Mouse (Mus musculus): ENCODE results near the gene Vti1a. TPM values are rescaled to one million over a fixed set of nuclear protein-coding genes. Genes with fewer than 3 reads are reported as not detected.
A peak's percentile ranks its signal among the peaks of the same experiment; 100 is the strongest.

The Vti1a gene
- total RNA-seq, 2 experiments from 2014 or later, result 63.5 to 68.1 TPM

- peak; percentile 51 to 66 for DNase-seq (ENCODE audit: low spot score in 2 of 2)
Observed at GRCm38 (mm10) chr19:55509618-55510017, 193.5 kb downstream of the Vti1a start.

DNA sequence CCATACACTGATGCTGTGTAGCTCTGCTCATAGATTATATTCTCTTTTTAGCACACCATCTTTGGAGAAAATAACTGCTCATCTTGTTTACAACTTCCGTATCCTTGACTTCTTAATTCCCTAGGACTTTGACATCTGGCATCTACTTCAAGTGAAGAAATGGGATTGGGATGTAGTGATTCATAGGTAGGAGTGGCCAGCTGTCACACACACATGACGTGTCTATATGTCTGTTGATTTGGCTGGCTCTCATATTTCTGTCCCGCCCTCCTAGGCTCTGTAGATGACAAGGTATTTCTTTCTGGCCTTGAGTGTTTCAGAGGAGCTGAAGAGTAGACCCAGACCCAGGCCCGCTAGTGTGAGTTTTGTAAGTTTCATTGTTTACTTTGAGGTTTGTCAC lies 197.8 kb downstream of the Vti1a start:
- no peak for DNase-seq (ENCODE audit: low spot score in 2 of 2)

DNA sequence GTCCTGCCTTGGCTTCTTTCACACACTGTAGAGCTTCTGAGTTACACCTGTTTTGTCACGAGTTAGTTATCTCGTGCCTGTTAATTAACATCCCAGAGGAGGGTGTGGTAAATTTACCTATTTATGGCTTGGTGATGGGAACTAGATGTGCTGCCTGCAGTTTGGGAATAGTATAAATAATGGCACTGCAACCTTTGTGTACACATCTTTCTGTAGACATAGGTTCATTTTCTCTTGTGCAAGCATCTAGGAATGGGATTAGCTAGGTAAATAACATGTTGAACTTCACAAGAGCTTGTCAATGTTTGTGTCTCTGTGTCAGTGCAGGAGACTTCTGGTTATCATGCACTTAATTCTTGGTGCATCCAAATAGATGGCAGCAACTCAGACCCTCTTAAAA lies 204.1 kb downstream of the Vti1a start:
- no peak for DNase-seq (ENCODE audit: low spot score in 2 of 2)

DNA sequence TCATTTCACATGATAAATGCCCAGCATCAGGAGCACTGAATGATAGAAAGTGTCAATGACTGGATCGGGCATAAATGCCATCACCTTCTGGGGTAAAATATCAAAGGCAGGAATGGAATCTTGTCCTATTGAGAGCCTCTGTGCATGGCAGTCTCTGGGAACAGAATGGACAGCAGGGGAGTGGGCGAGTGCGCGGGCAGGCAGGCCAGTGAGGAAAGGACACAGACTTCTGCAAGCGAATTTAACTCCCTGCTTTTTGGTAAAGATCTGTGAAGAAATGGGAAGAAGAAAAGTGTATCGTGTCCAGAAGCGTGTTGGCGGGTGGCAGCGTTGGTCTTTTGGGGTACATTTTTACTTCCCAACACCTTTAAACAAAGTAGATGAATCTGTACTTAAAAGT lies 207.2 kb downstream of the Vti1a start:
- peak; percentile 76 to 90 for DNase-seq (ENCODE audit: low spot score in 2 of 2)

DNA sequence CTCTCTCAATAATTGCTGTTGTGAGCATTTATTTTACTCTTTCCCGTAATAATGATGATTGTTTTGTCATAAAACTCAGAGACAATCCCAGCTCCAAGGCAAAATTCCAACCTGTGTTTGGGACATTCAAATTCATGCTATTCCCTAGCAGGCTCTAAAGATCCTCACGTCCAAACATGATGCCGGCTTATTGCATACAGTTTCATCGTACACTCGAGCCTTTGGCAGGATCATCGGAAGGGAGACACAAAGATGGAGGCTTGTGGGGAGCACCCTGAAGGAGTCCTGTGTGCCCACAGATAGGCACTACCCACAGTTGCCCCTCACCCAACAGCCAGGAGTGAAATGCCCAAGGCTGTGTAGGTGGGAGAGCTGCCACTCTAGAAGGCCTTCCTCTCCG lies 208.3 kb downstream of the Vti1a start:
- DNase-seq (ENCODE audit: low spot score in 2 of 2), result no peak

DNA sequence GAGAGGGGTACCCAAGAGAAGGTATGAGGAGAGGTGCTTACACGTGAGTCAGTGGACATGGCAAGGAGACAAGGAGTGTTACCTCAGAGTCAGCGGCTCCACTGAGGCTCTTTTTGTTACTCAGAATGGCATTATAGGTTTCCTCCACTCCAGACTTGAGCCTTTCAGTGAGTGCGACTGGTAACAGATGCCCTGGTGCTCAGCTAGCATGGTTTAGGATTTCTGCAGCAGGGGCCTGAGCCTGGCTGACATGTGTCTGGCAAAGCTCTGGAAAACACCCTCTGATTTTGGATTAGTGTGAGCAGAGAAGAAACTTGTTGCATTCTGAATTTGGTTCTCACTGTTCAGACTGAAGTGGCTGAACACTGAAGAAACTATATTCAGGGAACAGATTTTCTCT lies 209.0 kb downstream of the Vti1a start:
- no peak for DNase-seq (ENCODE audit: low spot score in 2 of 2)

- no peak for DNase-seq (ENCODE audit: low spot score in 2 of 2)
Observed at GRCm38 (mm10) chr19:55526717-55527235, 210.7 kb downstream of the Vti1a start.

DNA sequence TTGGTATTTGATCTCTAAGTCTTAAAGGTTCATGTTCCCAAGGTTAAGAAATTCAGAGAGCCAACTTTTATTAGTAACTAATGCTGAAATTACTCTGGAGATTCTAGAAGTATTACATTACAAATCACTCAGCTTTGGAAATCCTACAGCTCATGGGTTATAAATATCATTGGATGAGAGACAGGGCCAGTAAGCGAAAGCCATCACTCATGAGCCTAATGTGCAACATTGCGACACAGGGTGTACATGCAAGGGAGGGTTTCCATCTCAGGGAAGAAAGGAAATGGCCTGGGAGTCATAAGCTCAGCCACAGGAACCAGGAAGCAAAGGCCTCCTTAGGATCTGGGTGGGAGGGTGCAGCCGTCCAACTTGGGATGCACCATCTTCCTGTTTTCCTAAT lies 213.9 kb downstream of the Vti1a start:
- no peak for DNase-seq (ENCODE audit: low spot score in 2 of 2)

DNA sequence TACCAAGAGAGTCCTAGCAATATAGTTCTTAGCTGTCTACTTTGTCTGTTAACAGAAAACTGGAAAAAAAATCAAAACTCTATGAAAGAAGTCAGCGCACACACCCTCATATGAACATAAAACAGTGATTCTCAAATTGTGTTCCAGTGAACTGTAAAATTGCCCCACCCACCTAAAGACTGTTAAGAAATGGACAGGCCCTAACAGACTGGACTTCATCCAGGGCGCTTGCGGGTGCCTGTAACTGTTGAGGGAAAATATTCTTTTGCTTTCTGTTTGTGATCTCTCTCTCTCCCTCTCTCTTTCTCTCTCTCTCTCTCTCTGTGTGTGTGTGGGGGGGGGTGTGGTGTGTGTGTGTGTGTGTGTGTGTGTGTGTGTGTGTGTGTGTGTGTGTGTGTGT lies 216.6 kb downstream of the Vti1a start:
- DNase-seq (ENCODE audit: low spot score in 2 of 2), result no peak

DNA sequence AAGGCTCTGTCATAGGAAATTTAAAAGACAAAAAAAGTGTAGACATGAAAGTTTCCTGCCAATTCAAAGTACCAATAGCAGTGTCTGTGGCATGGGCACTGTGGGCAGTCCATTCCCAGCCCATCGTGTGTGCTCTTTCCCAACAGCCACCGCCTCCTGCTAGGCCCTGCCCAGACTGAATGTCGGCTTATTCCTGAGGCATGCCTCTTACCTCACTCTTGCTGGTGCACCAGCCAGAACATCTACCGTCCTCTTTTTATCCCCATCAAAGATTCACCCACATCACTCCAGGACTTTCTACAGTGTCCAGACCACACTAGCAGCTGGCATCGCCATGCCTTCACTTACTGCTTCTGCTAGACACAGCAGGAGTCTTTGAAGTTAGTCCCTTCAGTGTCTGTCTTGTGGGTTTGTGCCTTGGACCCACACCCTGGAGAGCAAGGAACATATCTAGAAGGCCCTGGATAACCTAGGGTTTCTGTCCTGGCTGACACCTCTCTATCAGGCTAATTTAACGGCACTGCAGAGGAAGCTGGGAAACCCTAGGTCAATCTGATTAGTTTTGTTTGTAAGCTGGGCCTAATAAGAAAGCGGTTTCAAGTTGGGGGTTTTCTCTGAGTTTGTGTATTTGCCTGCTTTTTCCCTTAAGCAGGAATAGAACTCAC lies 220.3 kb downstream of the Vti1a start:
- DNase-seq (ENCODE audit: low spot score in 2 of 2), result no peak

DNA sequence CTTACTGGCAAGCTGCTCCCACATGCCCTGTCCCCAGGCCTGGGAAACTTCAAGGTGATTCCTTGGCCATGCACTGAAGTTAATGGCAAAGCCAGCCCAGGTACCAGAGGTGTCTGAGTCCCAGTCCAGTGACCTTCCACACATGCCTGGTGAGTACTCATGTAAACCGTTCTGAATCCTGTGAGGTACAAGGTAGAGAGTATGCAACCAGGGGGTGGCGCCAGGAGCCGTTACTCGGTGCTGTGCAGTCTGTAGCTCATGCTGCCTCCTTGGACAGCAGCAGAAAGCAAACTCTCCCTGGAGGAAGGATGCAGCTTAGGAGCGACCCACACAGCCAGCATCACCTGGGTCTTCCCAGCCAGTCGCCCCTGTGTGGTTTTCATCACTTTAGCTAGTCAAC lies 221.6 kb downstream of the Vti1a start:
- DNase-seq (ENCODE audit: low spot score in 2 of 2), result no peak

DNA sequence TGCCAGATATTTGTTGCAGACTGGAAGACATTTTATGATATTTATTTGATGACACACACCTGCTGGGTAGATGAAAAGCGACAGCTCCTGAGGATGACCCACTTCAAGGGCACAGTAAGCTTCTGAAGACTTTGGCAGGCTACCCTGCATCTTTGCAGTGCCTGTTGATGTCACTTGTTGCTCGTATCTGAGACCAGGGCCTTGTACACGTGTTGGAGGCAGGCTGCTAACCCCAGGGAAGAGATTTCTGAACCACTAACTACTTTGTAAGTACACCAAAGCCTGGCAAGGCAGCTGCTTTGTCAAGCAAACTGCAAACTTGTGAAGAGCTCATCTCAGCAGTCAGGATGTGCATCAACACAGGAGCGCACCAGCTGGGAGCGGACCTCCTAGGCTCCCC lies 225.5 kb downstream of the Vti1a start:
- no peak for DNase-seq (ENCODE audit: low spot score in 2 of 2)

- DNase-seq (ENCODE audit: low spot score in 2 of 2), result no peak
Observed at GRCm38 (mm10) chr19:55542461-55542860, 226.4 kb downstream of the Vti1a start.

- no peak for DNase-seq (ENCODE audit: low spot score in 2 of 2)
Observed at GRCm38 (mm10) chr19:55543188-55543587, 227.1 kb downstream of the Vti1a start.

DNA sequence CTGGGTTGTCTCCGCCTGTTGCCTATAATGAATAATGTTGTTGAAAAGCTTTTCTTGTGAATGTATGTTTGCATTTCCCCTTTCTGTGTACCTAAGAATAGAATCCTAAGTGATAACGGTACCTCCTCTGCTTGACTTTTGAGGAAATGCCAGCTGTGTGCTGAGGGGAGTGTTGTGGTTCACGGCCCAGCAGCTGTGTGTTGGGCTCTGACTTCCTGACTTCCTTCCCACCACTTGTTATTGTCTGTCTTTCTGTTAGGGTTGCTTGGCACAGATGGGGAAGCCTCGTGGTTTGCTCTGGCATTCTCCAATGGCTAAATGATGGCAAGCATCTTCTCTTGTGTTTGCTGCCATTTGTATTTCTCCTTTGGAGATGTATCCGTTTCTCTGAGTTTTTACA lies 228.4 kb downstream of the Vti1a start:
- no peak for DNase-seq (ENCODE audit: low spot score in 2 of 2)

- DNase-seq (ENCODE audit: low spot score in 2 of 2), result peak; percentile 68 to 79
Observed at GRCm38 (mm10) chr19:55545529-55545928, 229.4 kb downstream of the Vti1a start.

DNA sequence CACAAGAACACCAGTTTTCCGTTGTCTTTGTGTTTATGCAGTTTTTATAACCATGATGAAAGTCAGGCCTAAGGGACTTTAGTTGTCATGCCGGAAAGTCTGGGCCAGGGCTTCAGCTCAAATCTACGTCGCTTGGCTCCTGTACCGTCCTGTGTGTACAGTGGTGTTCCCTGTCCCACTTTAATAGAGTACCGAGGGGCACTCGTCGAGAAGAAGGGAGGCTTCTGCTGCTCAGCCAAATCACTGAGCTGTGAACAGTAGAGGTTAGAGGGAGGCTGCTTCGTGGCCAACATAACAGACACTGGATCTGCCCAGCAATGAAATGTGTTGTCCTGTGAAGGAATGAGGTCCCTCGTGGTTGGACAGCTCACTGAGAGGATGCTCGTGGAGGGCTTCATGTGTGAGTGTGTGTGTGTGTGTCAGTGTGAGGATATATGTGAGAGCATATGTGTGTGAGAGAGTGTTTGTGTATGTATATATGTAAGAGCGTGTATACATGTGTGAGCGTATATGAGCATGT lies 230.0 kb downstream of the Vti1a start:
- no peak for DNase-seq (ENCODE audit: low spot score in 2 of 2)

GRCm38 (mm10) chr19:55548206-55548605 lies 232.1 kb downstream of the Vti1a start:
- no peak for DNase-seq (ENCODE audit: low spot score in 2 of 2)

- no peak for DNase-seq (ENCODE audit: low spot score in 2 of 2)
Observed at GRCm38 (mm10) chr19:55548656-55549055, 232.6 kb downstream of the Vti1a start.

DNA sequence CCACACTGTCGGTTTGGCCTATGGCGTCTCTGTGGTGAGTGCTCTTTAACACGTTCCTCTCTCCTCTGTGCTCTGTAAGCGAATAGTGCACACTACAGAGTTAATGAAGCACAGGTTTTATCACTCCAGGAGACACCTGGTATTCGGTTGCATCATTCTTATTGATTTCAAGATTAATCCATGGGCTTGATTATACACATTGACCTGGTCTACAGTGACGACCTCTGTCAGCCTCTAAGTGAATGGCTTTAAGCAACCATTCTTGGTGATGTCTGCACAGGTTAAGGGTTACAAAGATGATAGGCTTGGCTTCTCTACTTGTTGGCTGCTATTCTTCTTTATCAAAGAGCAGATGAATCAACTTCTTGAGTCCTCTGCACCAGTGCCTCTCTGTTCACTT lies 234.1 kb downstream of the Vti1a start:
- DNase-seq (ENCODE audit: low spot score in 2 of 2), result no peak

GRCm38 (mm10) chr19:55552339-55552738 lies 236.2 kb downstream of the Vti1a start:
- DNase-seq (ENCODE audit: low spot score in 2 of 2), result no peak

DNA sequence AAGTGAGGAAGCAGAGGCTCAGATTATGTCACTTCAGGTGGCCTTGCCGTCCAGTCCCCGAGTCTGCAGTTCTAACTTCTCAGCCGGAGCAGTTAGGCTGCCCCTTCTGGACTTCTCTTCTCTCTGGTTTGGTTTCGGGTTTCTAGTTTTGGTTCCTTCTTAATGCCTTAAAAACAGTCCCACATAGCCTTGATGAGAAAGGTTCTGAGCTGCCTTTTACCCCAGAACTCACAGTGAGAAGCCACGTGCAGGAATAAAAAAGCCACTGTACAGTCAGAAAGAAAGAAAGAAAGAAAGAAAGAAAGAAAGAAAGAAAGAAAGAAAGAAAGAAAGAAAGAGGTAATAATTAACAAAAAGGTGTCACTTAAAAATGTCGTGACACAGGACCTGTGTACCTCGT lies 236.8 kb downstream of the Vti1a start:
- DNase-seq (ENCODE audit: low spot score in 2 of 2), result no peak

- no peak for DNase-seq (ENCODE audit: low spot score in 2 of 2)
Observed at GRCm38 (mm10) chr19:55554295-55554694, 238.2 kb downstream of the Vti1a start.
